Mouse (Mus musculus) myocyte (in vitro differentiated cells): ENCODE results near the gene Slfn5.

Experiments
- CEBPB ChIP-seq: IDR thresholded peaks from 2 replicates; pipeline ENCODE4 v1.6.1; 2011; ENCODE audit warnings: mild to moderate bottlenecking, moderate library complexity; ENCODE audit not compliant: poor library complexity, insufficient read depth, severe bottlenecking
- E2F4 ChIP-seq: IDR thresholded peaks from one replicate; pipeline ENCODE4 v1.6.1; 2011; ENCODE audit warnings: mild to moderate bottlenecking, control low read depth, moderate library complexity; ENCODE audit not compliant: insufficient read depth
- MAX ChIP-seq: IDR thresholded peaks from one replicate; pipeline ENCODE4 v1.6.1; 2011; ENCODE audit warnings: low read depth, mild to moderate bottlenecking, control low read depth
- MYOG ChIP-seq, 3 experiments: IDR thresholded peaks; one replicate each; pipeline ENCODE4 v1.6.1; 2011; ENCODE audit warnings: control low read depth in 2 of 3, low read depth in 2 of 3, mild to moderate bottlenecking in 2 of 3; ENCODE audit not compliant: insufficient read length in 2 of 3, control insufficient read depth in 1 of 3, insufficient read depth in 1 of 3
- POLR2A ChIP-seq: IDR thresholded peaks from one replicate; pipeline ENCODE4 v1.6.1; 2011; ENCODE audit warnings: low read depth, mild to moderate bottlenecking, control low read depth, moderate library complexity; ENCODE audit not compliant: insufficient read length
- POLR2AphosphoS2 ChIP-seq: IDR thresholded peaks from one replicate; pipeline ENCODE4 v1.6.1; 2011; ENCODE audit warnings: low read depth, control low read depth; ENCODE audit not compliant: insufficient read length
- REST ChIP-seq: IDR thresholded peaks from one replicate; pipeline ENCODE4 v1.6.1; 2011; ENCODE audit warnings: mild to moderate bottlenecking, control low read depth, moderate library complexity; ENCODE audit not compliant: insufficient read depth, insufficient read length
- TCF12 ChIP-seq: IDR thresholded peaks from one replicate; pipeline ENCODE4 v1.6.1; 2011; ENCODE audit warnings: mild to moderate bottlenecking, control low read depth; ENCODE audit not compliant: poor library complexity, insufficient read depth, severe bottlenecking
- USF1 ChIP-seq: IDR thresholded peaks from one replicate; pipeline ENCODE4 v1.6.1; 2011; ENCODE audit warnings: low read depth, mild to moderate bottlenecking, control low read depth, moderate library complexity

- TF ChIP-seq E2F4 (no peak), POLR2A (peak; percentile 82), REST (no peak), USF1 (peak; percentile 26), POLR2AphosphoS2 (peak; percentile 81), TCF12 (no peak), MAX (peak; percentile 69), CEBPB (no peak), MYOG (IDR thresholded peaks at IDR 0.05; ENCODE audit: control insufficient read depth in 1 of 3, insufficient read depth in 1 of 3, insufficient read length in 2 of 3, low read depth in 2 of 3) (peak in 2 of 3 experiments; percentile 5 to 50)
These were observed 43.2 kb upstream of the Slfn5 start, which contains the start of gene Nle1 for GRCm38 (mm10) chr11:82907651-82908607.
